Mouse (Mus musculus) lung, embryonic 16.5 days (tissue): Measurements from ENCODE around the gene Snrpb2. TPM values are rescaled to one million over a fixed set of nuclear protein-coding genes. Genes with fewer than 3 reads are reported as not detected.

Source experiments
- ATAC-seq: fragments of 200-750 bp; cut with Nextera tagmentation; 2 replicates; pipeline ENCODE4 v1.8.0; 2017; ENCODE audit warnings: low read depth, mild to moderate bottlenecking, moderate library complexity
- H3K27ac ChIP-seq: fragments of 300-500 bp; sonication (generic); 2 replicates; pipeline ENCODE4 v1.5.1; 2014; ENCODE audit warnings: mild to moderate bottlenecking, control low read depth, low read length
- H3K27me3 ChIP-seq: fragments of 300-500 bp; sonication (generic); 2 replicates; pipeline ENCODE4 v1.6.1; 2014; ENCODE audit warnings: low read depth, low read length, mixed read lengths; ENCODE audit not compliant: control insufficient read depth, insufficient read depth
- H3K36me3 ChIP-seq: fragments of 300-500 bp; sonication (generic); 2 replicates; pipeline ENCODE4 v1.6.1; 2014; ENCODE audit warnings: low read length; ENCODE audit not compliant: control insufficient read depth, insufficient read depth
- H3K4me1 ChIP-seq: fragments of 300-500 bp; sonication (generic); replicated peaks from 2 replicates; pipeline ENCODE4 v1.6.1; 2014; ENCODE audit warnings: low read length, mixed read lengths; ENCODE audit not compliant: control insufficient read depth, insufficient read depth
- H3K4me2 ChIP-seq: fragments of 300-500 bp; sonication (generic); 2 replicates; pipeline ENCODE4 v1.6.1; 2014; ENCODE audit warnings: low read depth, low read length, control low read depth
- H3K4me3 ChIP-seq: fragments of 300-500 bp; sonication (generic); 2 replicates; pipeline ENCODE4 v1.5.1; 2014; ENCODE audit warnings: mild to moderate bottlenecking, low read length, control low read depth
- H3K9ac ChIP-seq: fragments of 300-500 bp; sonication (generic); 2 replicates; pipeline ENCODE4 v1.6.1; 2014; ENCODE audit warnings: low read length, control low read depth
- H3K9me3 ChIP-seq: fragments of 300-500 bp; sonication (generic); 2 replicates; pipeline ENCODE4 v1.6.1; 2016; ENCODE audit warnings: low read length; ENCODE audit not compliant: control insufficient read depth
- WGBS: fragments of 180-500 bp; shearing (Covaris S2); extraction: QIAGEN DNeasy Blood & Tissue Kit; methylation state at CpG from one replicate; pipeline ENCODE4 v1.1.7; 2014; 5-methylcytosine and 5-hydroxymethylcytosine counted together
- polyA plus RNA-seq: library from polyadenylated mRNA; unstranded; fragments of >200 nt; fragmentation: Nextera tagmentation; extraction: Ambion mirVana; gene quantifications from 2 replicates; pipeline ENCODE4 v1.2.1, GENCODE M21; 2015

Gene Snrpb2
- polyA plus RNA-seq, 1 experiment from 2014 or later = 73.2 TPM

- 75% methylated on average over 10 of the region's 10 CpGs for WGBS
- no peak overlapping the region for H3K27ac ChIP-seq
- no peak for ATAC-seq
- no peak overlapping the region for H3K4me2 ChIP-seq
- H3K9me3 ChIP-seq = no peaks in the 10 kb centered on the region
- H3K4me1 ChIP-seq = peaks cover 6% of the 10 kb centered on the region; the same call in 1 of the 2 replicates
- no peaks in the 10 kb centered on the region for H3K27me3 ChIP-seq
- H3K9ac ChIP-seq = no peak overlapping the region
- no peaks in the 10 kb centered on the region for H3K36me3 ChIP-seq
- H3K4me3 ChIP-seq = no peak overlapping the region
Measured at GRCm38 (mm10) chr2:143032378-143033255, 30.2 kb upstream of the Snrpb2 start.

DNA sequence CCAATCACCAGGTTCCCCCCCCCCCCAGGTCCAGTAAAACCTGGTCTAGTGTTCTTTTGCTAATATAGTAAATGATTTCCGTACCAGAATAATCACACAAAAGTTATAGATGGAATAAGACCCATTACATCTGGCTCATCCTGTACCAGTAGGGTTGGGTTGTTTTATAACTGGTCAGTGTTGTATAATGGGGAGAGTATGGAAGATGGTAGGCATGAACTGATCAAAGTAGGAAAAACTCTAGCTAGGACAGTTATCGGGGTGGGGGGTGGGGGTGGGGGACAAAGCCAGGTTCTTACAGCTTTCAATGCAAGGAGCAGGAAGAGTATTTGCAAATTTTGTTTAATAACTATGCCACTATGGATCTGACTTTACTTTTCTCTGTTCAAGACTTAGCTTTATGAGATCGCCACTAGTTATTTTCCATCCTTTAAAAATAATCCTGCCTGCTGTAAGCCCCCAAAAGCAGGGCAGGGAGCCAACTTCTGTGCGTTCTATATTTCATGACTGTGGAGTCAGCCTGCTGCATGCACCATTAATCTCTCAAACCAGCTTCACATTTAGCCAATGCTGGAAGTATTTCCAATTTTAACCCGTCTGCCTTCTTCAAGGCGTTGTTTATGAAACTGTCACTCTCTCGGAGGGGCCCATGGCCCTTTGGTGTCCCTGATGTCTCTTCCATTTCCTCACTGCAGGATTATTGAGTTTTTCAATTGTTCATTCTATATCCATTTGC, 28.3 kb upstream of the Snrpb2 start:
- H3K4me3 ChIP-seq = peak overlapping the region; percentile 25

DNA sequence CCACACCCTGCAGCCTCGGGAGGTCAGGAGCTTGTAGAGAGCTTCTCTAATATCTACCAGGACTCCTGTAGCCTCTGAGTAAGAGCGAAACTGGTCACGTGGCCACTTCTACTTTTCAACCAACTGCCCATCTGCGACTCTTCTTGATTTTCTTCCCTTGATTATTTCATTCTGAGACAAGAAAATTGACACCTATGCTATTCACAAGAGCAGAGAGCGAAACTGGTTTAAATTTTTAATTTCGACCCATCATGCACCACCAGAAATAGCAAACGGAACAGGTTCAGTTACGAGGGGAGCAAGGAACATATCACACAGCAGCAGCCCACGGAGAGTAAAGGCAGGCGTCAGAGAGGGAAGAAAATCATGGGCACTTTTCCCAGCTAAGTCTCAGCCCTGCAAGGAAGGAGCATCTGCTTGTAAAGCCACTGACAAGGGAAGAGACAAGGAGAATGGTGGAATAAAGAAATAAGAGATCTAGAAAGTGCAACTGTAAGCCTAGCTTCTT, 27.7 kb upstream of the Snrpb2 start:
- ATAC-seq = 0 out of 2 replicates have a peak, but pooled peaks have one; percentile 38
- H3K36me3 ChIP-seq = no peaks in the 10 kb centered on the region
- H3K4me2 ChIP-seq = peak overlapping the region; percentile 51
- H3K27me3 ChIP-seq = no peaks in the 10 kb centered on the region
- no peaks in the 10 kb centered on the region for H3K9me3 ChIP-seq
- H3K9ac ChIP-seq = no peak overlapping the region
- no peak overlapping the region for H3K27ac ChIP-seq
- H3K4me1 ChIP-seq = peaks cover 6% of the 10 kb centered on the region; the same call in 1 of the 2 replicates
- H3K4me3 ChIP-seq = peak overlapping the region; percentile 25
- 50% methylated on average over 10 of the region's 10 CpGs for WGBS

More for the DNA sequence above, 28.3 kb upstream of the Snrpb2 start:
- H3K4me1 ChIP-seq = peaks cover 6% of the 10 kb centered on the region; the same call in 1 of the 2 replicates
- H3K27ac ChIP-seq = no peak overlapping the region
- peak overlapping the region; percentile 51 for H3K4me2 ChIP-seq
- no peak overlapping the region for H3K9ac ChIP-seq
- no peaks in the 10 kb centered on the region for H3K27me3 ChIP-seq
- H3K9me3 ChIP-seq = no peaks in the 10 kb centered on the region
- WGBS = 39% methylated on average over 7 of the region's 7 CpGs
- peak; percentile 88 for ATAC-seq
- H3K36me3 ChIP-seq = no peaks in the 10 kb centered on the region

DNA sequence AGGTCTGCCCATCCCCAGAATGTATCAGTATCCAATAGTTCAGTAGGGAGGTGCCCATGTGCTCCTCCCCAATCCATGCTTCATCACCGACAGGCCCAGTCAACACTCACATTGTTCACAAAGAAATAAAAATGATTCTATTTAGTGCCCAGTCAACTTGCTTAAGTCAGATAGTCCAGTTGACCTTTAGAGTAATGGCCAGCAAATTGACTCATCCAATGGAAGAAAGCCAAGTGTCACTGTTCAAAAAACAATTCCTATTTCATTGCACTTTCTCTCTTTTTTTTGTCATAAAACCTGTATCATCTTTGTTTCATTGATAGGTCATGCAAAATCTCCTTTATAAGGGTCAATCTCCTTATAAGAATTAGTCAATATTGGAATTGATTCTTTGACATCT, 21.2 kb upstream of the Snrpb2 start:
- Histone ChIP-seq H3K4me3 (no peak overlapping the region), H3K27me3 (no peaks in the 10 kb centered on the region), H3K27ac (no peak overlapping the region), H3K9me3 (no peaks in the 10 kb centered on the region), H3K4me2 (no peak overlapping the region), H3K9ac (no peak overlapping the region), H3K4me1 (no peaks in the 10 kb centered on the region), H3K36me3 (no peaks in the 10 kb centered on the region)
- no peak for ATAC-seq
- WGBS = 73% methylated on average over 1 of the region's 1 CpGs

GRCm38 (mm10) chr2:143055251-143055650, 7.6 kb upstream of the Snrpb2 start:
- H3K27me3 ChIP-seq = no peaks in the 10 kb centered on the region
- H3K9me3 ChIP-seq = no peaks in the 10 kb centered on the region
- no peaks in the 10 kb centered on the region for H3K4me1 ChIP-seq
- H3K4me3 ChIP-seq = no peak overlapping the region
- H3K36me3 ChIP-seq = no peaks in the 10 kb centered on the region
- no peak overlapping the region for H3K27ac ChIP-seq
- no peak overlapping the region for H3K9ac ChIP-seq
- no peak for ATAC-seq
- H3K4me2 ChIP-seq = no peak overlapping the region

DNA sequence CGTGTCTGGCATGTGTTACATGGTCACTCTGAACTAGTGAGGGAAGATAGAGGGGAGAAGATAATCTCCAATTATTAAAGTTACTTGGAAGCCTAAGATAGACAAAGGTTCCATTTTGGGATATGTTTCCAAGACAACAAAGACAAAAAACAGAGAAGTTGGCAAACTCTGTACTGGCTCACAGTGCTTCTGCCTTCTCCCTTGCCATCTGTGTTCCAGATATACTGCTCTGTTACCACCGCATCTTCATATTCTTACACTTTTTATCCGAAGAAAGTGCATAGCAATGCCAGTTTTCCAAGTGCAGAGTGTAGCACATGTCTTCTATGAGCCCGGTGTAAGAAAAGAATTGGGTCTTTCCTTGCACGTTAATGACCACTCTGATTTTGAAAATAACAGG, 6.1 kb upstream of the Snrpb2 start:
- Histone ChIP-seq H3K36me3 (no peaks in the 10 kb centered on the region), H3K27me3 (no peaks in the 10 kb centered on the region), H3K4me3 (no peak overlapping the region), H3K4me2 (no peak overlapping the region), H3K27ac (no peak overlapping the region), H3K4me1 (no peaks in the 10 kb centered on the region), H3K9me3 (no peaks in the 10 kb centered on the region), H3K9ac (no peak overlapping the region)
- WGBS = 60% methylated on average over 5 of the region's 5 CpGs
- no peak for ATAC-seq

DNA sequence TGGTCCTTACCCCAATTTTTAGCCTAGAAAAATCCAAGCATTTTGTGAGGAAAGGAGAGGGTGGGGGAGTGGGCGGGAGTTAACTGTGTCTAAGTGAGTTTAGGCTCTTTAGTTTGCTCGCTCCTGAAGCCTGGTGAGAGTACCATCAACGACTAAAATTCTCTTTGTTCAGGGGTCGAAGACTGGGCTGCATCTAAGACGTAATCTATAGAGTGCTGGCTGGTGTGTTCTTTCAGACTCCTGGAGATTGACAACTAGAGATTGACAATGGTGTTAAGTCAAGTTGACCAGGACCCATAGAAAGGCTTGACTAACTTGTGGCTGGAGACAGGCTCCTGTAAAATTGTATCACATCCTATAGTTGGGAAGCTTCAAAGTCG, 417 bp upstream of the Snrpb2 start:
- Histone ChIP-seq H3K9ac (peak overlapping the region; percentile 61), H3K27ac (no peak overlapping the region), H3K4me2 (peak overlapping the region; percentile 63), H3K36me3 (no peaks in the 10 kb centered on the region), H3K4me3 (peak overlapping the region; percentile 76), H3K4me1 (peaks cover 6% of the 10 kb centered on the region), H3K27me3 (no peaks in the 10 kb centered on the region), H3K9me3 (no peaks in the 10 kb centered on the region)
- ATAC-seq = peak; percentile 54
- WGBS = 41% methylated on average over 6 of the region's 6 CpGs

DNA sequence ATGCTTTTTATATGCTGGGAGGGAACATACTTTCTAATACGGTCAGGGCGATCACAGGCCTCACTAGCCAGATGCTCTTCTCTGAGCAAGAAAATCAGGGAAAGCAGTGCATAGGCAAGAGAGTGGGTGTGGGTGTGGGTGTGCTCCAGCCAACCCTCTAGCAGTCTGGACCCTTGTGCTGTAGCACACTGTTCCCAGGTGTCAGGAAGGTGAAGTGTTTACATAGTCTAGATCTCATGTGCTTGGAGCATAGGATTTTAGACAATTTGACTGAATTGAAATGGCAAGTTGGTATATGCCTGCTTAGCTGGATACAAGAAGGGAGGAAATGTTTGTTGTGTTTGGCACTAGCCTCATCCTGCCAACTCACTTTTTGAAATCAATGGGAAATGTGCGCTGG, 3.1 kb downstream of the Snrpb2 start:
- no peak overlapping the region for H3K27ac ChIP-seq
- H3K4me3 ChIP-seq = no peak overlapping the region
- no peaks in the 10 kb centered on the region for H3K9me3 ChIP-seq
- H3K9ac ChIP-seq = no peak overlapping the region
- H3K36me3 ChIP-seq = peaks cover 14% of the 10 kb centered on the region
- no peaks in the 10 kb centered on the region for H3K27me3 ChIP-seq
- no peak overlapping the region for H3K4me2 ChIP-seq
- 81% methylated on average over 3 of the region's 3 CpGs for WGBS
- H3K4me1 ChIP-seq = peaks cover 6% of the 10 kb centered on the region
- no peak for ATAC-seq

- Histone ChIP-seq H3K4me1 (no peaks in the 10 kb centered on the region; the same call in 1 of the 2 replicates), H3K9ac (no peak within 1 kb of the TSS), H3K36me3 (no peaks in the 10 kb centered on the region), H3K9me3 (no peaks in the 10 kb centered on the region), H3K27me3 (no peaks in the 10 kb centered on the region), H3K4me3 (no peak within 1 kb of the TSS), H3K27ac (peak within 1 kb of the TSS; percentile 15; the same call in 1 of the 2 replicates), H3K4me2 (no peak within 1 kb of the TSS)
- ATAC-seq = no peak
- 42% methylated on average over 8 of the region's 8 CpGs for WGBS
Measured at GRCm38 (mm10) chr2:143078198-143078851, 15.5 kb downstream of the Snrpb2 start, which contains the start of gene Otor. Gene Otor, plus strand, starts transcription at chr2:143078473.
